Mouse (Mus musculus) embryo, embryonic 10.5 days (tissue): Measurements from ENCODE around the gene Spdl1.
"Not testable (repeated sequence)": the region's sequence is repeated elsewhere in the genome, so short reads cannot be mapped to it uniquely, and the experiment has no call there.

Experiments used
- DNase-seq: peaks from one replicate; pipeline ENCODE4 v3.0.0-alpha.2; 2015; ENCODE audit warnings: low spot score

The Spdl1 gene

DNA sequence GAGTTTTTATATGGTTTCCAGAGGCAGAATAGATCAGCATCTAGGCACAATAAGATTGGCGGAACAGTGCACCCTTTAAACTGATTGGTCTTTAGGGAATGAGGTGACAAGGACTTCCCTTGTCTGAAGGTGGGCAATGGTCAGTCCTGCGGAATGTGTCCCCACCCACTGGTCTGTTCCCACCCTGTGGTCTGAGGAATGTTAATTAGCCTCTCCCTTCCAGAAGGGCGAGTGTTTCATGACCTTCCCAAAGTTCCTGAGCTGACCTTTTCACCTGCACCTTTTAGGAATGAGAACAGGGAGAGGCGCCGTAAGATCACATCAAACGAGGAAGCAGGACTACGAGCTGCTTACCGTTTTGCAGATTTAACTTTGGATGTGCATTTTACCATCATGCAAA lies 35.4 kb downstream of the Spdl1 start:
- not testable (repeated sequence) for DNase-seq

DNA sequence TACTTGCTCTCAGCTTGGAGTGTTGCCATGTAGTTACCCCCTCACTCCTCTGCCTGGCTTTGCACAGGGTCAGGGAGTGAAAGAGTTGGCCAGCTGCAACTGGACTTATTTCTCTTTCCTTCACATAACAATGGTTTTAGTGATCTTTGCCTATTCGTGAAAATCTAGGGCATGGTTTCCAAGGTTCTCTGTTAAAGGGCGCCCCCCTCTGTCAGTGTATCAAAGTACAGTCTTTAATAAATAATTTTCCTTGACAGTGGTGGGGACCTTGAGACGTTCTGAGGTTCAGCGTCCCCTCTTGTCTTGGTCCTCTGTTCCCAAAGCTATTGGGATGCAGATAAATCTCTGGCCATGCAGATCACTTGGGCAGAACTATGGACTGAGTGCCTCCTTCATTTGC lies 37.3 kb downstream of the Spdl1 start:
- DNase-seq = peak; percentile 47

DNA sequence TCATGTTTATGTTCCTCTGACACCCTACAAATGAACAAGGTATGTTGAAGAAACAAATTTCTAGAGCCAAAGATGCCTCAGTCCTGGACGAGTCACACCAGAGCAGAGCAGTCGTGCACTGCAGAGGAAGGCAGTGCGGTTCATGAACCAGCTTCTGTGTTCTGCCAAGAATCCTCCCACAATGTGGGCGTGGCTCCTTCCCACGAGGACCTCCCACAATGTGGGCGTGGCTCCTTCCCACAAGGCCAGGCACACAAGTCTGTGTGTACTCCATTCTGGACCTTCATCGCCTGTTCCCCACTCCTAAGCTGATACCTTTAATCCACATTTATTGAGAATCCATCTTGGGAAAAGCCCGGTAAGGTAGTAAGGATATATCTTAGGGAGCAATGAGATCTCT lies 41.6 kb downstream of the Spdl1 start:
- DNase-seq = no peak

DNA sequence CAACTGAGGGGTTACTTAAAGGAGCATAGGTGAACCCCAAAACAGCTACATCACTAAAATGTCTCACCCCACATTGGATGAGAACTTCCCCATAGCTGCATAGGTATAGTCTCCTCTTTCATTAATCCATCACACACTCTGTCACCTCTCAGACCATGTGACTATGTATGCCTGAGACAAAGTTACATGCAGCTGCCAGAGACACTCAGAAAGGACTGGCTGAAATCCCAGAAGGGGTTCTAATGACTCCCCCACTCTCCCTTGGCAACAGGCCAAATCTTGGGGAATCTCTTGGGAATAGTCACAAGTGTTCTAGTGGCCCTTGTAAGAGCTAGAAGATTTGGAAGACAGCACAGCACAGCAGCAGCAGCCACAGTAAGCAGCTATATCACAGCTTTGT lies 48.6 kb downstream of the Spdl1 start:
- DNase-seq = no peak

DNA sequence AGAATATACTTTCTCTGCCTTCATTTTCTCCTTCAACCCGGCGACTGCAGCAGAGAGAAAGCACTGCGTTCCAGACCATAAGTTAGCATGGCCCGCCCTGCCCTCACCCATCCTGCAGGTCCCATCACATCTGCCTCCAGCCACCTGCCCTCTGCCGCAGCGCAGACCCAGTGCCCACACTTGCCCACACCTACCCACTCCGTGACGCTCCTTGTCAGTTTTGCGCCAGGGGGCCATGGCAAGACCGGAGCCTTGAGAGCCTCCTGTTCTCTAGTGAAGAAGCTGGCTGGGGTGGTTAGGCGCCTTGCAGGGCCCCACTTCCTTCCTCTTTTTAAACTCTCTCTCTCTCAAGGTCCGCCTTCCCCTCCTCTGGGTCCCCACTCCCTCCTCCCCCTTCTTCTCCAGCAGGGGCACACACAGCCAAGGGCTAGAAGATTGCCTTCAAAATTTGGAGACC lies 49.8 kb downstream of the Spdl1 start, which contains the start of gene Dock2:
Dock2 (minus strand) TSS at position 306 of the 457 bp plus-strand sequence.
- no peak for DNase-seq

DNA sequence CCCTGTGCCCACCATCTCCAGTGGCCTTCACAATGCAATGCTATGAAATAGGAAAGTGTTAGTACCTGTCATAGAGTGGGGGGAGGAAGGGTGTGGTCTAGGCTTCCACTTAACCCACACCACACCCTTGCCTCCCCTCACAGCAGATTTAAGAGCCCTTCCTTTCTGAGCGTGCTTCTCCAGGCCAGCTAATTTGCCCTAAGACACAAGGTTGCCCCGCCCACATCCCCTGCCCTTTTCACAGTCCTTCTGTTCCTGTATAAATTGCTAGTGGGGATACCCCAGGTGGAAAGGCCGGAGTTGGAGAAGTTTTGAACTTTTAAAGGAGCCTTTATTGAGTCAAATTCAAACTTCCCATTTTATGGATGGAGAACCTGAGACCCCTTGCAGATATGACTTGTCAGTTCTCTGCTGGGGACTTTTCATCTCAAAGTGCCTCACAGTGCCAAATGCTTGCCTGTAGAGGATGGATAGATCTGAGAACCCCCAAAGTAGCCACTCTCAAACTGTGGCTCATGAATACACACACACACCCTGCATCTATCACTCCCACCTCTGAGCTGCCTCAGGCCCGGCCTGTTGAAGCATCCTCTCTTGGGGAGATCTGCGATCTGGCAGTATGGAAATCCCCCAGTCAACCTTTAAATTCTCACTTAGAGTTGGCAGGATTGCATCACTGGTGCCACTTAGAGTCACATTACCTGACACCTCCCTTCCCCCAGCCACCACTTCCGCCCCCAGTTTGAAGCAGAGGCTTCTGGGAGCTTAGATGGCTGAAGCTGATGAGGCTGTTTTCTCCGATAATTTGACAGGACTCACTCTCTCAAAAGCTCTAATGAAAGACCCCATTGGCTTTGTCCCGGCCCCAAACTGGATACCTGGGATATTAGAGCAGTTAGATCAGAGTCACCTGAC lies 50.7 kb downstream of the Spdl1 start:
- DNase-seq = no peak

DNA sequence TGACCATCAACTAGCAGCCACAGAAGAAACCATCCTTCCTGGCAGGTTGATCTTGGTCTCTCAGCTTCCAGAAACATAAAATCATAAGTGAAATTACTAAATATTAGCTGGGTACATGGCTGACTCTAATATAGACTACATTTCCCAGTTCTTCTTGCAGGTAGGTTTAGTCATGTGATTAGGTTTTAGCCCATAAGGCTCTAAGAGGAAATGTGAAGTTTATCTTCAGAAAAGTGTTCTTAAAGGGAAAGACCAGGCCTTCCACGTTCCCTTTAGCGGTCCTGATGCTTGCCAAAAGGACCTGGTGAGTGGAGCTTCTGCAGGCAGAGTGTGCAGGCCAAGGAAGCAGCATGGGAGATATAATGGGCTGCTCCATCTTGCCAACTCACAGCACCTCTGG lies 52.7 kb downstream of the Spdl1 start:
- no peak for DNase-seq

DNA sequence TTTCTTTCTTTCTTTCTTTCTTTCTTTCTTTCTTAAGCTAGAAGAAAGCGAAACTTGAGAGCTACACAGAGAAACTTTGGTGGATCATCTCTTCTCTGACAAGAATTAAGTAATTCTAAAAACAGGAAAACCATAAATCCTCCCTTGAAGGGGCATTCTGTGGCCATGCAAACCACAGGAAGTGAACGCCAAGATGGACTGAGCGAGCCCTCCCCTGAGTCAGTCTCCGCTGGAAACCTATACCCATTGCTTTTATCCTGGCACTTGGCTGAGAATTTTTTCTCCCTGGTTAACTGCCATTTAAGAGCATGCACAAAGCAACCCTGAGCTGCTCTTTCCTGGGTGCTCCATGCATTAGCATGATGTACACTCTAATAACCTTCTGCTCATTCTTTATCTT lies 53.5 kb downstream of the Spdl1 start:
- DNase-seq = no peak

DNA sequence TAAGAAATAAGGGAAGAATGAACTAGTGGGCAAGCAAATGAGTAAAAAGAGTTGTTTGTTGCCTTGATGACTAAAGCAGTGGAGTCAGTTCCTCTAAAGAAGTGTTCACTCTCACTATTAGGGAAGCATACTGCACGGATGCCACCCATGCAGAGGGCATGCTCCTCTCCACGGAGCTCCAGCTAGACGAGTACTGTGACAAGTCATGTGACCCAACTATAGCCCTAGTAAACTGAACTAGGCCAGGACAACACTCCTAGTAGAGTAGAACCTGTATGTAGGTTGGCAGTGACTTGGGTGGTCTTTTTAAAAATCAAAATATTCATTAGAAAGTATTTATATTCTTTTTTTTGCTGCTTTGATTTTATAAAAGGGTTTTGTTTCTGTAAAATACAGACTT lies 55.1 kb downstream of the Spdl1 start:
- no peak for DNase-seq

DNA sequence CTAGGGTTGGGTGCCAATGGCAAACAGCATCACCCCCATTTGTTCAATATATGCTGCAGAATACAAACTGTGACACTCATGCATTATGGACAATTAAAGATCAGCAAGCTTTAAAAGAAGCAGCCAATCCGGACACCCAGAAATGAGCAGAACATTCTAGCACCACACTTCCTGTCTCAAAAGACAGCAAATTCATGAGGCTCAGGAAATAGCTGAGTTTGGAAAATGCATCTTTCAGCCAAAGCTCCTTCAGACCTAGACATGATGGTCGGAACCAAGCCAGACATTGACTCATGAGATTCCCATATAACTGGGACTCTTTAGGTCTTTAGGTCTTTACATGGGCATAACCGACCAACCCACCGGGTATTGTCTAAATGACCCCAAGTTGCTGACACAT lies 55.9 kb downstream of the Spdl1 start:
- no peak for DNase-seq

DNA sequence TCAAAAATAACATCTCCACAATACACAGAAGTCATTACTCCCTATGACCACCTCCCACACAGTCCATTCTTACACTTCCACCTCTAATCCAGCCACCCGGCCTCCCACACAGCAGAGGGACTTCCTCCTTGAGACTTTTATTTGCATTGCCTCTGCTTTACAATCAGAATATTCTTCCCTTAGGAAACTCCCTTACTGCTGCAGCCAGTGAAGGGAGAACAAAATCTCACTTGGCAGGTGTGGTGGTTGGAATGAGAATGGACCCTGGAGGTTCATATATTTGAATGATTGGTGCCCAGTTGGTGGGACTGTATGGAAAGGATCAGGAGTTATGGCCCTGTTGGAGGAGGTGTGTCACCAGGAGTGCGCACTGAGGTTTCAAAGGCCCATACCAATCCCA lies 57.4 kb downstream of the Spdl1 start:
- DNase-seq = no peak

DNA sequence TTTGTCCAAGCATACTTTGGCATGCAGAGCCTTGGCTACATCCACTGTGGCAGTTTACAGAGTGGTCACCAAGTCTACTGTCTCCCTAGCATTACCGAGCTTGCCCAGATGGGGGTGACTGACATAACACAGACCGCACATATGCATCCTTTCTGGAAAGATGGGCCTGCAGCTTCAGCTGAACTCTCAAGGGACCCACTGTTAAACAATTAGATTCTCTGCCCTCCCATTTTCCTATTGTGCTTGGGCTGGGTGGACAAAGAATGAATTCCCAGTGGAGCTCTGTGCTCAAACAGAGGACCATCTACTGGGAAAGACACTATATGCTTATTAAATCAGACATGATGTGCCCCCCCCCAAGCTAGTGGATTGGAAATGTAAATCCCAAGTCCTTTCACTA lies 58.8 kb downstream of the Spdl1 start:
- DNase-seq = peak; percentile 24

DNA sequence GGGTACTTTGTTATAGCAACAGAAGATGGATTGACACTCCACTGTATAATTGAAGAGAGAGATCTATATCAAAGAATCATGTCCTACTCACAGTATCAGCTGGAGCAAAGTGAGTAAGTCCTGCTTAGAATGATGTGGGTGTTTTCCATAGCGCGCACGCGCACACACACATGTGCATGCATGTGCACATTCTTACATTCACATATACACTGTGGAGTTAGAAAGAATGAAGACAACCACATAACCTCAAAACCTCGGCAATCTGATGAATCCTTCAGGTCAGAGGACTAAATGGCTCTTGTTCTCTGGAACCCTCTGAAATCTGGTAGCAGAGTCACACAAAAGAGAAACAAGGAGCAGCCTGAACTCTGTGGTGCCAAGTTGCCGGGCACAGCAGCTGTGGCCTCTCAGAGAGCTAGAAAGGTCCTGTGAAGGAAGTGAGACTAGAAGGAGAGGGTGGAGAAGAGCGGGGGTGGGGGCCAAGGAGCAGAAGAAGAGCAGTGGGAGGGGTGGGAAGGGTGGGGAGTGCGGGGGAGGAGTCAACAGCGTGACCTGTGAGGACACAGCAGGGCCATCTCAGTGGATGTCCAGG lies 60.0 kb downstream of the Spdl1 start:
- no peak for DNase-seq

DNA sequence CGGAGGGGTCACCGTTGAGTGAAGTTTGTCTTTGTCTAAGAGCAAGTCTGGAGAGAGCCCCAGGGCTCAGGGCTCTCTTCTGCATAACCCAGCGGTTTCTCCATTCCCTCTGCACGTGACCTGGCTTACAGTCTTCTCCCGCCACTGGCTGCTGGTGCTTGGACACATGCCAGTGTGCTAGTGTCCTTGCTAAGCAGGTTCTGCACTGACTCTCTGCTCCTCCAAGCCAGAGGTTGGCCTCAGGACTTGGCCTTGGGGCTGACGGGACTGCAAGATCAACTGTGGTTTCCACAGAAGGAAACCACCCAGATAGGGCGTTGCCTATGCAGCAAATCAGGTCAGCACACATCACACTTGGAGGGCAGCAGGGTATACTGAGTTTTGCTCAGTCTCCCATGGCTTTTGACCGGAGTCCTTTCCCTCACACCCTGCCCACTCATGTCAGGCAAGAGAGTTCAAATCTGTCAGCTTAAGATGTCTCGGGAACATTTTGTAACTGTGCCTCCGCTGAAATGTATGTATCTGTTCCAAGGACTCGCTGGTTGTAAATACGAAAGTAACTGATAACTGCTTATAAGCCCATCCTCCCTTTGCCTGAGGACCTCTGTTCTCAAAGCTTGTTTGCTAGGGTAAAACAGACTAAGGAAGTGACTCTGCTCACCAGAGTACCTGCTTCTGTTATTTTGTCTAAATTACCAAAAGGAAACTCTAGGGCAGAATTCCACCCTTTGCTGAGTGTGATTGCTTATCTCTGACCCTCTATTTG lies 62.0 kb downstream of the Spdl1 start:
- DNase-seq = peak; percentile 58

DNA sequence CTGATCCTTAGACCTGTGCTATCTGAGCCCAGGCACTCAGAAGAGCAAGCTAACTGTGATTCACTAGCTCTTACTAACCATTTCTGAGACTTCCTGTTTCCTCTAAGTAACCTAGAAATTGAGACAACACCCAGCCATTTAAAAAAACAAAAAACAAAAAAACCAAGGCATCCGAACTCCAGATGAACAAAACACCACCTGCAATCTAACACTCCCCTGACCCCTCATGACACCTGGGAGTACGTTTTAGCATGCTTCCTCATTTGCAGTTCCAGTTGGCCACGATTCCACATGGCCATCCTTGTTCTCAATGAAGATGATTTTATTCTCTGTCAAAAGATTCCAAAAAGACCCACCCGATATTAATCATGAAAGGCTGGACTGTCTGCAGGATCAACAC lies 62.8 kb downstream of the Spdl1 start:
- no peak for DNase-seq

DNA sequence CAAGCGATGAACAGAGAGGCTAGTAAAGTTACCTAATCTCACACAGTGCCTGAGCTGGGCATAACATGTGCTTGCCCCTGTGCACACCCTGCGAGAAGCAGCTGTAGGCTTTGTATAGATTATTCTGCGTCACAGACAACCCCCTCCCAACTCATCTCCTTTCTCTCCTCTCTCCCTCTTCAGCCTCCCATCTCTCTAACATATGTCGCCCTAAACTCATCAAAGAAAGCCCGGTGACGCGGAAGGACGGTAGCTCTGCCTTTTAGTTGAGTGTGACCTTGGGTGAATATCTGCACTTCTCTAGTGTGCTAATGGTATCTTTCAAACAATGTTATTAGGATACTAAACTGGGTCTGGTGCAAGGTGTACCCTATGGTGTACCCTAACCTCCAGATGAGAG lies 63.5 kb downstream of the Spdl1 start:
- DNase-seq = no peak

DNA sequence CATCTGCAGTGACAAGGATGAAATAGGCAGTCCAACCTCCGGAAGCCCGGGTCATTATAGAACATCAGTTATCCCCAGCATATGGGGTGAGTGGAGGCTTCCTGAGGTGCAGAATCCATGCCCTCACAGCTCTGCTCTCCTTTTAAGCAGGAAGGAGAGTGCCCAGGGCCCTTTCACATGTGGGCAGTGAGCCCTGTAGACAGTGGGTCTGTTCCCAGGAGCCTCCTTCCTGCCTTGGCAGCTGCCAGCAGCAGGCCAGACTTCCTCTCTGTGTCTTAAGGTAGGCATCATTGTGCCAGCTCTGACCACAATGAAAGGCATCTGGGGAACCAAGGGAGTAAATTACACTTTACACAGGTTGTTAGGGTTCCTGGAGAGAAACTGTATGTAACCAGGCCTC lies 64.0 kb downstream of the Spdl1 start:
- DNase-seq = no peak

DNA sequence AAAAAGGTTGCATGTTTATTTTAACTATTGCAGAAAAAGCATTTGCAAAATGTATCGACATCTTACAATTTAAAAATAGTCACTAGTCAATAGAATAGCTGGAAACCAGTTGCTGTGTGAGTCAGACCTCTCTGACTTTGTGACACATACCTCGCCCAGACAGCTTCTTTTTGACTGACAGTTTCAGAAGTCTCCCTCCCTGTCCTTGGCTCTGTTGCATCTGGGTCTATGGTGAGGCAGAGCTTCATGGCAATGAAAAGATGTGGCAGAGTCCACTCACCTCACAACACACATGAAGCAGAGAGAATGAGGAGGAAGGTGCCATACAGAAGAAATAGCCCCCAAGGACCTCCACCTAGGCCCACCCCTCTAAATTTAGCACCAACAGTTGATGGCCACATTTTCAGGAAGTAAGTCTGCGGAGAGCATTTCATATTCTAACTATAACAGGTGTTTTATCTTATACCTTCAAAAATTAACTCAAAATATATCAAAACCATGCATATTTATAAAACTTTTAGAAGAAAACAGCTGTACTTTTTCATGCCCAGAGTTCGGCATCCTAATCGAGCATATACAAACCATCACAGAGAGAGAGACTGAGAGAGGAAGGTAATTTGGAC lies 69.6 kb downstream of the Spdl1 start:
- no peak for DNase-seq

DNA sequence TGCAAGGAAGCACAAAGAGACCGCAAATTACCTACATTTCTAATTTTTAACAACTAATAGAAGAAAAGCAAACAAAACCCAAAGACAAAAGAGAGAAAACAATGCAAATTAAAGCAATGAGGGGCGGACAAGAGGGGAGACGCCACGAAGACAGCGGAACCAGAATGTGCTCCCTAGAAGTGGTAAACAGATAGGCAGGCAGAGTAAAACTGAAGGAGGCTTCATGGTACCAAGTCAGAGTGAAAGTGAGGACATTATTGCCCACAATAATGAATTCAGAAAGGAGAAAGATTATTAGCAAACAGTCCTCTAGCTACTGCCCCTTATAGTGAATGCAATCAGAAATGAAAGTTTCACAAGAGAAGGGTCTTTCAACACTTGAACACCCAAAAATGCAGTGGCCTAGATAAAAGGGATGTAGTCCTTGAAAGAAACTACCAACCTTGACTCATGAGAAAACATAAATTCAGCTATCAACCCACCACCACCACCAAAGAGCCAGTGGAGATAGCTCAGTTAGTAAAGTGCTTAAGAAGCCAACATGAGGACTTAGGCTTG lies 70.8 kb downstream of the Spdl1 start:
- DNase-seq = no peak

DNA sequence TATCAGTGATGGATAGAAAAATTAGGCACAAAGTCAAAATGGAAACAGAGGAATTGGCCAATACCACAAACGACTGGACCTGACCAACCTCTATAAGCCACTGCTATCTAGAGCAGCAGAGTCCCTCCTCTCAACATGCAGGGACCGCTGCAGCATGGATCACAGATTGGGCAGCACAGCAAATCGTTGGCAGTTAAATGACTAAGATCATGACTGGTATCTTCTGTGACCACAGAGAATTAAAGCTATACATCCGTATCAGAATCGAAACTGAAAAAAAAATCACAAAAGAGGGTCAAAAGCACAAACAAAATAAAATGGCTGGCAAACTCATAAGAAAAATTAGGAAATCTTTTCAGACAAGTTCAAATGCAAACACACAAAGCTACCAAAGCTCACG lies 71.3 kb downstream of the Spdl1 start:
- no peak for DNase-seq

DNA sequence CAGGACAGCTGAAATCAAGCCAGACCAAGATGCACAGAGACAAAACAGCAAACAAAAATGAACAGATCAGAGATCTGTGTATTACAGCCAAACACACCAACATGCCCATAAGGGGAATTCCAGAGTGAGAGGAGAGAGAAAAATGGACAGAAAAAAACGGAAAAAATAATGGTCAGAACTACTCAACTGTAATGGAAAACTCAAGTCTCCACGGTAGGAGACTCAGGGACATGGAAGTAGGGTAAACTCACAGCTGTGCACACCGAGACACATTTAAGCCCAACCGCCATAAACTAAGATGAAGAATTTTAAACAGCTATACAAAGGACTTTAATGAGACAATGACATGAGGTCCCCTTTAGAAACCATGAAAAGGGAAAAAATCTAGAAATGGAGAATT lies 73.9 kb downstream of the Spdl1 start:
- DNase-seq = no peak
